Mouse (Mus musculus) C2C12 (cell line): ENCODE data around the gene Gm20826. TPM values are rescaled to one million over a fixed set of nuclear protein-coding genes. Genes with fewer than 3 reads are reported as not detected.
"Not testable (repeated sequence)": the region's sequence is repeated elsewhere in the genome, so short reads cannot be mapped to it uniquely, and the experiment has no call there.

Experiments used
- H3K27me3 ChIP-seq: one replicate; pipeline ENCODE4 v1.6.1; 2011; ENCODE audit not compliant: control insufficient read depth, insufficient read depth, insufficient read length
- H3K36me3 ChIP-seq: one replicate; pipeline ENCODE4 v1.6.1; 2011; ENCODE audit not compliant: control insufficient read depth, insufficient read depth
- H3K4me3 ChIP-seq: one replicate; pipeline ENCODE4 v1.5.1; 2011; ENCODE audit warnings: mild to moderate bottlenecking, control low read depth; ENCODE audit not compliant: poor library complexity, insufficient read depth, severe bottlenecking
- H3K79me2 ChIP-seq: one replicate; pipeline ENCODE4 v1.6.1; 2011; ENCODE audit not compliant: control insufficient read depth, insufficient read depth
- H3K79me3 ChIP-seq: one replicate; pipeline ENCODE4 v1.6.1; 2011; ENCODE audit warnings: low read depth, control low read depth
- H3ac ChIP-seq: one replicate; pipeline ENCODE3; 2011; ENCODE audit warnings: low read depth; ENCODE audit not compliant: control insufficient read depth, insufficient read length
- long read RNA-seq, 2 experiments: library from polyadenylated mRNA; unstranded; transcript quantifications; one replicate each; pipeline ENCODE4 v2.0.0; 2019 to 2020
- polyA plus RNA-seq: library from polyadenylated mRNA; unstranded; fragments of >200 nt; fragmentation: generic; extraction: Trizol; gene quantifications from one replicate; pipeline ENCODE4 v1.2.1, GENCODE M21; 2012; ENCODE audit warnings: missing spikeins

Gene Gm20826
- polyA plus RNA-seq = not detected
- long read RNA-seq, experiment 1 = 0 reads
- long read RNA-seq, experiment 2 = 0 reads

DNA sequence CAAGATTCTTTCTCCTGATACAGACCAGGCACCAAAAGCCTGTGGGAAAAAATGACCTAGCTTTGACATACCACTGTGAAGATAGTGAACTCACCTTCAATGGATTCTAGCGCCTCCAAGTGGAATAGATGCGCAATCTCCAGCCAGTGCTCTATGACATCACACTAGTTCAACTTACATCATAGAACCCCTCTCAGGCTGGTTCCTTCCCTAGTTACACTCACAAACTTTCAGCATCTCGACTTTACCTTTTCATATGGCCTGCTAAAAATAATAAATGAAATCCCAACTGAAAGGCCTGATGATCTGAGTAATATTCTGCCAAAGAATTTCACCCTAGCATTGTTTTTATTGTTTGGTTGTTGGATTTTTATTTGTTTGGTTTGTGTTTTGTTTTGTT is at the start of gene Gm20826:
Gene Gm20826, minus strand, starts transcription at position 101 of the 400 bp plus-strand sequence.
- not testable (repeated sequence) for H3K4me3 ChIP-seq, H3K36me3 ChIP-seq, H3K79me2 ChIP-seq, H3ac ChIP-seq, H3K79me3 ChIP-seq, H3K27me3 ChIP-seq

Other genes with a start within 250 kb of the Gm20826 start
- gene Gm21788, start 233.5 kb downstream of the Gm20826 start, polyA plus RNA-seq = not detected
- not detected for gene Gm28576, start 84.5 kb upstream of the Gm20826 start, polyA plus RNA-seq